Mouse (Mus musculus): ENCODE results near the gene 2610028H24Rik. TPM values are rescaled to one million over a fixed set of nuclear protein-coding genes. Genes with fewer than 3 reads are reported as not detected.

2610028H24Rik gene
- total RNA-seq (2021), result not detected
- long read RNA-seq, experiment 1, result 0 reads
- long read RNA-seq, experiment 2, result 0 reads

- no peak for DNase-seq
Measured at GRCm38 (mm10) chr10:76448851-76449250, at the start of gene 2610028H24Rik. Gene 2610028H24Rik, plus strand, starts transcription at chr10:76449081.

- DNase-seq, result no peak
Measured at GRCm38 (mm10) chr10:76408520-76408919, 40.4 kb upstream of the 2610028H24Rik start.

GRCm38 (mm10) chr10:76416811-76417210, 32.1 kb upstream of the 2610028H24Rik start:
- no peak for DNase-seq

GRCm38 (mm10) chr10:76425674-76426073, 23.2 kb upstream of the 2610028H24Rik start:
- DNase-seq, result no peak

- DNase-seq, result no peak
Measured at GRCm38 (mm10) chr10:76433925-76434324, 15.0 kb upstream of the 2610028H24Rik start.

GRCm38 (mm10) chr10:76439107-76439890, 9.6 kb upstream of the 2610028H24Rik start:
- DNase-seq, result no peak

GRCm38 (mm10) chr10:76440281-76440680, 8.6 kb upstream of the 2610028H24Rik start, which contains the start of gene AC141477.1:
Gene AC141477.1, minus strand, starts transcription at chr10:76440444.
- DNase-seq, result no peak

GRCm38 (mm10) chr10:76442178-76443088, 6.4 kb upstream of the 2610028H24Rik start, which contains the start of gene Pcnt:
Gene Pcnt, minus strand, starts transcription at chr10:76442786.
- DNase-seq, result peak; percentile 98

GRCm38 (mm10) chr10:76445996-76446681, 2.7 kb upstream of the 2610028H24Rik start:
- no peak for DNase-seq

- DNase-seq, result no peak
Measured at GRCm38 (mm10) chr10:76447406-76448229, 1.3 kb upstream of the 2610028H24Rik start.

- peak; percentile 43 to 68 for DNase-seq
Measured at GRCm38 (mm10) chr10:76455289-76455688, 6.4 kb downstream of the 2610028H24Rik start.

GRCm38 (mm10) chr10:76461255-76461654, 12.4 kb downstream of the 2610028H24Rik start:
- DNase-seq, result peak; percentile 50 to 53

- no peak for DNase-seq
Measured at GRCm38 (mm10) chr10:76462312-76462711, 13.4 kb downstream of the 2610028H24Rik start.

- no peak for DNase-seq
Measured at GRCm38 (mm10) chr10:76462721-76463120, 13.8 kb downstream of the 2610028H24Rik start.

- peak; percentile 90 for DNase-seq
Measured at GRCm38 (mm10) chr10:76468203-76469162, 19.6 kb downstream of the 2610028H24Rik start, which contains the start of the genes Mcm3ap and Ybey. Gene Mcm3ap, plus strand, starts transcription at chr10:76468927. Gene Ybey, minus strand, starts transcription at chr10:76469114.

- DNase-seq, result no peak
Measured at GRCm38 (mm10) chr10:76473759-76474158, 24.9 kb downstream of the 2610028H24Rik start.

GRCm38 (mm10) chr10:76480851-76481250, 32.0 kb downstream of the 2610028H24Rik start:
- no peak for DNase-seq

- DNase-seq, result no peak
Measured at GRCm38 (mm10) chr10:76481480-76481879, 32.6 kb downstream of the 2610028H24Rik start.

GRCm38 (mm10) chr10:76486302-76486701, 37.4 kb downstream of the 2610028H24Rik start:
- DNase-seq, result no peak

- DNase-seq, result no peak
Measured at GRCm38 (mm10) chr10:76488265-76488664, 39.4 kb downstream of the 2610028H24Rik start.

All from adrenal gland, postnatal 36 days (tissue).